Mouse (Mus musculus): ENCODE data around the gene Tbc1d22a. TPM values are rescaled to one million over a fixed set of nuclear protein-coding genes. Genes with fewer than 3 reads are reported as not detected.
A peak's percentile ranks its signal among the peaks of the same experiment; 100 is the strongest.
"Not testable (repeated sequence)": the region's sequence is repeated elsewhere in the genome, so short reads cannot be mapped to it uniquely, and the experiment has no call there.

Gene Tbc1d22a
- polyA plus RNA-seq, 1 experiment from 2014 or later: 9.6 TPM

DNA sequence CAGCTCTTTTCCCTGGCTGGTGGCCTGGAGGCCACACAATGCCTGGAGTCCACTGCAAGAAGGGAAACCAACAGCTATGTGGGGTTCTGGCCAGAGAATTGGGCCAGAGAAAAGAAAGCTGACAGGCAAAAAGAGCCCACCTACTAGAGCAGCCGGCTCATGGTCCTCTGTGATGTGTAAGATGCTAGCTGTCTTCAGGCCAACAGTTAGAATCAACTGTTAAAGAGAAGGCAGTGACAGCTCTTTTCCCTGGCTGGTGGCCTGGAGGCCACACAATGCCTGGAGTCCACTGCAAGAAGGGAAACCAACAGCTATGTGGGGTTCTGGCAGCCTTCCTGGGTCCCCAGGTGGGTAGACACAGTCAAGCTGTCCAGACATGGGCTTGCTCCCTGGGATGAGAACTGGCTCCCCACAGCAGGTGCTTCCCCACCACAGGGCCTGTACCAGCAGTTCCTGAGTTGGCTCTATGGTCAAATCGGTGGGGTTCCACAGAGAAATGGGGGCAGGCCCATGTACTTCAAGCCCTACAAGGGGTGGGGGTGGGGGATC is 36.5 kb upstream of the Tbc1d22a start:
- WGBS: 95% methylated on average over 2 of the region's 2 CpGs
- H3K27ac ChIP-seq (ENCODE audit: low read depth); DNase-seq (ENCODE audit: low spot score): not testable (repeated sequence)

DNA sequence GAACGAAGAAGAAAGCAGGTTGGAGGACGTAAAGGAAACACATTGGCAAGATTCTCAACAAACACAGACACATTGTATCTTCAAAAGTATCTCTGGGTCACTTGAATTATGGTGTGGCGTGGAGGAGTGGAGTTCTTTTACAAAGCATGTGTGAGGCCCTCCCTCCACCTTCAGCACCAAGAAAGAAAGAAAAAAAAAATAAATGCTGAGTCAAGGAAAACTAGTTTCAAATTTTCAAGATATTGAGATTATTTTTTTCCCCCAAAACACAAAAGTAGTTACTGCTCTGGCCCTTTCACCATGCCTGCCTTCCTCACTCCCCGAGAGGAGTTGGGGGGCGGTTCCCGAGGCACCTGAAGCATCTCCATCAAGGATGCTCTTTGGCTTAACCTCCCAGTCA is 35.7 kb upstream of the Tbc1d22a start:
- no peaks in the 10 kb centered on the region for H3K36me3 ChIP-seq (ENCODE audit: control insufficient read depth, insufficient read depth, low read length)
- H3K4me2 ChIP-seq (ENCODE audit: low read length): no peak overlapping the region
- WGBS: 85% methylated on average over 6 of the region's 6 CpGs

More for the DNA sequence above, 36.5 kb upstream of the Tbc1d22a start:
- not testable (repeated sequence) for H3K9ac ChIP-seq (ENCODE audit: low read length); H3K4me3 ChIP-seq (ENCODE audit: low read depth, low read length); H3K9me3 ChIP-seq (ENCODE audit: control insufficient read depth, low read length); H3K4me2 ChIP-seq (ENCODE audit: low read length); ATAC-seq (replicated peaks; ENCODE audit: low FRiP score, low TSS enrichment, low read depth); H3K36me3 ChIP-seq (ENCODE audit: control insufficient read depth, insufficient read depth, low read length); H3K27me3 ChIP-seq (replicated peaks; ENCODE audit: control insufficient read depth, insufficient read depth, low read length)
- H3K4me1 ChIP-seq (replicated peaks; ENCODE audit: control insufficient read depth, insufficient read depth, low read length): peaks cover 12% of the 10 kb centered on the region; the same call in 1 of the 2 replicates

DNA sequence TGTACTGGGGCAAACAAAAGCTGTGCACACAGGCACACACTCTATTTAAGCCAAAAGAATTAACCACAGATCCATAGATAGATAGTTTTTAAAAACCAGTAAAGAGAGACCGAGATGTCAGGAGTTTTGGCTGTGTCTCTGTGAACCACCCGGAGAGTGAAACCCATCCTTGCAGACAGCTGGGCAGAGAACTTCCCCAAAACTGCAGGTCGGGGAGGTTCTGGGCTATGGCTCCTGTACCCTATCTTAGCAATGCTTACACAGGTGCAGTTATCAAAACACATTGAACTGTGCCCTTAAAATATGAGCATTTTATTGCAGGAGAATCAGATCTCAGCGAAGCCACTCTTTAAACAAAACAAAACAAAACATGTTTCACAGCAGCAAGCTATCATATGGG is 33.8 kb upstream of the Tbc1d22a start:
- H3K36me3 ChIP-seq (ENCODE audit: control insufficient read depth, insufficient read depth, low read length): no peaks in the 10 kb centered on the region
- no peaks in the 10 kb centered on the region for H3K9me3 ChIP-seq (ENCODE audit: control insufficient read depth, low read length)
- WGBS: 76% methylated on average over 4 of the region's 4 CpGs
- ATAC-seq (replicated peaks; ENCODE audit: low FRiP score, low TSS enrichment, low read depth) (no peak), DNase-seq (ENCODE audit: low spot score) (no peak)
- no peak overlapping the region for H3K9ac ChIP-seq (ENCODE audit: low read length)
- H3K4me1 ChIP-seq (replicated peaks; ENCODE audit: control insufficient read depth, insufficient read depth, low read length): peaks cover 12% of the 10 kb centered on the region; the same call in 1 of the 2 replicates
- H3K27ac ChIP-seq (ENCODE audit: low read depth): no peak overlapping the region
- no peak overlapping the region for H3K4me2 ChIP-seq (ENCODE audit: low read length)
- no peaks in the 10 kb centered on the region for H3K27me3 ChIP-seq (replicated peaks; ENCODE audit: control insufficient read depth, insufficient read depth, low read length)
- no peak overlapping the region for H3K4me3 ChIP-seq (ENCODE audit: low read depth, low read length)

More for the DNA sequence above, 35.7 kb upstream of the Tbc1d22a start:
- Histone ChIP-seq H3K27me3 (replicated peaks; ENCODE audit: control insufficient read depth, insufficient read depth, low read length) (no peaks in the 10 kb centered on the region), H3K9ac (ENCODE audit: low read length) (no peak overlapping the region), H3K27ac (ENCODE audit: low read depth) (no peak overlapping the region), H3K4me3 (ENCODE audit: low read depth, low read length) (no peak overlapping the region), H3K9me3 (ENCODE audit: control insufficient read depth, low read length) (no peaks in the 10 kb centered on the region), H3K4me1 (replicated peaks; ENCODE audit: control insufficient read depth, insufficient read depth, low read length) (peaks cover 12% of the 10 kb centered on the region; the same call in 1 of the 2 replicates)
- no peak for ATAC-seq (replicated peaks; ENCODE audit: low FRiP score, low TSS enrichment, low read depth)
- DNase-seq (ENCODE audit: low spot score): no peak

DNA sequence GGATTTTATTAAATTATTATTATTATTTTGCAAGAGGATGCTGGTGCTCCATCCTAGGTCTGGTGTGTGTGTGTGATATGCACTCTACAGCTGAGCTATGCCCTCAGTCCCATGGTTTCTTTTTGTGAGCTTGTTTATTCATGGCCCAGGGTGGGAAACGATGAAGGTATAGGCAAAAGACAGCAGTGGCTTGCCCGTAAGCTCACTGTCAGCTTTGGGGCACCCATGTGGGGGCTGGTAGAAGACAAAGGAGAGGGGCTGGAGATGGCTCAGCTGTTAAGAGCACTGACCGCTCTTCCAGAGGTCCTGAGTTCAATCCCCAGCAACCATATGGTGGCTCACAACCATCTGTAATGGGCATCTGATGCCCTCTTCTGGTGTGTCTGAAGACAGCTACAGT is 32.9 kb upstream of the Tbc1d22a start:
- WGBS: 90% methylated on average over 3 of the region's 3 CpGs
- H3K9ac ChIP-seq (ENCODE audit: low read length): not testable (repeated sequence)

DNA sequence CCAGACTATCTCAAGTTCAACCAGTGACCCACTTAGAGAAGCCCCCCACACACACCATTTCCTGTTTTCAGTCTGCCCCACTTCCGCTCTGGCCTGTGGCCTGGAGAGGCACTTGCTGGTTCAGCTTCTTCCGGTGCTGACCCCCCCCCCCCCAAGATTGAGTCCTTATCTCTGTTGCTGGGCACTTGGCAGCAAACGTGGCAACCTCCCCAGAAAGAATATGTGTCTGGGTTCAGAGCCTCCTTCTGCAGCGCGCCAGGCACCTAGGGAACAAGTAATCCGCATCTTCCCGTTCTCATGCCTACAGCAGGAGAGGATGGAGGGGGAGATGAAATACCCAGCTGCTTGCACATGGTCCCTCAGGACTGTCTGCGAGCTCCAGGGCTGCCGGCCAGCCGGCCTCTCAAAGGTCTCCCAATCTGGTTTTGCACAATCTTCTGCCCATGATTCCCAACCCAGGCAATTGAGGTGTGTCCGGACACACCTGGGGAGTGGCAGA is 32.3 kb upstream of the Tbc1d22a start:
- H3K4me2 ChIP-seq (ENCODE audit: low read length): no peak overlapping the region

More for the DNA sequence above, 32.9 kb upstream of the Tbc1d22a start:
- H3K36me3 ChIP-seq (ENCODE audit: control insufficient read depth, insufficient read depth, low read length); H3K9me3 ChIP-seq (ENCODE audit: control insufficient read depth, low read length); ATAC-seq (replicated peaks; ENCODE audit: low FRiP score, low TSS enrichment, low read depth); H3K4me2 ChIP-seq (ENCODE audit: low read length); DNase-seq (ENCODE audit: low spot score); H3K27ac ChIP-seq (ENCODE audit: low read depth); H3K27me3 ChIP-seq (replicated peaks; ENCODE audit: control insufficient read depth, insufficient read depth, low read length); H3K4me3 ChIP-seq (ENCODE audit: low read depth, low read length): not testable (repeated sequence)
- peaks cover 16% of the 10 kb centered on the region; the same call in 1 of the 2 replicates for H3K4me1 ChIP-seq (replicated peaks; ENCODE audit: control insufficient read depth, insufficient read depth, low read length)

DNA sequence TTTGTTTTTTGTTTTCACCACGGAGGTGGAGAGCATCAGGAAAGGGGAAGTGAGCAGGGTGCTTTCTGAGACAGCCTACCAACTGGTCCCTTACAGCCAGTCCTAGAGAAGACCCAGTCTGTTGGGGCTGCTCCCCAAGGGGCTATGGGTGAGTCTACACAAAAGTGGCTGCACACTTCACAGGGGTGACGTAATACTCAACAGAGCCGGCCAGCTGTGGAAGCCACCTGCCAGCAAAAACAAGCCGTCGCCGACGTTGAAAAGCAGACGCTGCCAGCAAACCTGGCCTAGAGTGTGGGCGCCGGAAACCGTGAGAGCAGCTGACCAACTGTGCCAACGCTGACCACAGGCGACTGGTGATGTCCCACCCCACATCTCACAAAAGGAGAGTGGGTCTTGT is 31.6 kb upstream of the Tbc1d22a start:
- DNase-seq (ENCODE audit: low spot score) (no peak), ATAC-seq (replicated peaks; ENCODE audit: low FRiP score, low TSS enrichment, low read depth) (no peak)
- 0 out of 2 replicates have a peak overlapping the region, but pooled peaks have one; percentile 16 for H3K27ac ChIP-seq (ENCODE audit: low read depth)
- 62% methylated on average over 13 of the region's 13 CpGs for WGBS
- H3K9me3 ChIP-seq (ENCODE audit: control insufficient read depth, low read length): no peaks in the 10 kb centered on the region
- no peak overlapping the region for H3K4me3 ChIP-seq (ENCODE audit: low read depth, low read length)
- peaks cover 16% of the 10 kb centered on the region; the same call in 1 of the 2 replicates for H3K4me1 ChIP-seq (replicated peaks; ENCODE audit: control insufficient read depth, insufficient read depth, low read length)
- H3K27me3 ChIP-seq (replicated peaks; ENCODE audit: control insufficient read depth, insufficient read depth, low read length): no peaks in the 10 kb centered on the region
- H3K36me3 ChIP-seq (ENCODE audit: control insufficient read depth, insufficient read depth, low read length): no peaks in the 10 kb centered on the region
- H3K4me2 ChIP-seq (ENCODE audit: low read length): no peak overlapping the region
- no peak overlapping the region for H3K9ac ChIP-seq (ENCODE audit: low read length)

More for the DNA sequence above, 32.3 kb upstream of the Tbc1d22a start:
- Histone ChIP-seq H3K4me3 (ENCODE audit: low read depth, low read length) (no peak overlapping the region), H3K36me3 (ENCODE audit: control insufficient read depth, insufficient read depth, low read length) (no peaks in the 10 kb centered on the region), H3K4me1 (replicated peaks; ENCODE audit: control insufficient read depth, insufficient read depth, low read length) (peaks cover 16% of the 10 kb centered on the region; the same call in 1 of the 2 replicates), H3K9ac (ENCODE audit: low read length) (no peak overlapping the region), H3K27me3 (replicated peaks; ENCODE audit: control insufficient read depth, insufficient read depth, low read length) (no peaks in the 10 kb centered on the region), H3K27ac (ENCODE audit: low read depth) (0 out of 2 replicates have a peak overlapping the region, but pooled peaks have one; percentile 16), H3K9me3 (ENCODE audit: control insufficient read depth, low read length) (no peaks in the 10 kb centered on the region)
- DNase-seq (ENCODE audit: low spot score): no peak
- ATAC-seq (replicated peaks; ENCODE audit: low FRiP score, low TSS enrichment, low read depth): no peak
- 45% methylated on average over 11 of the region's 11 CpGs for WGBS

DNA sequence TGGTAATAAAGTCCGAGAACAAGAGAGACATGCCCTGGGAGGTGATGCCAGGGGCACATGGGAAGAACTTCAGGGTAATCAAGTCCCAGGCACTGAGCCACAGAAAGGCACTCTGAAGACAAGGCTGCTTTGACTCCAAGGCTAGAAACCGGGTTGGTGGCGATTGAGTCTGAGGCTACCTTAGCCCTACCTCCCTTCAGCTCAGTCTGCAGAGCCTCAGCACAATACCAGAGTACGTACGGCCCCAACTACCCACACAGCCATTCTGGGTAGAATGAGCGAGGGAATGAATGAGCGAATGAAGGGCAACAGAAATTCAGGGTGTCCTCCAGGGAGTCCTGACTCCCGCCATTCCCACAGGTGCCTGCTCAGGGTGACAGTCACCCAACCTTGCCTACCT is 30.8 kb upstream of the Tbc1d22a start:
- no peak overlapping the region for H3K27ac ChIP-seq (ENCODE audit: low read depth)
- no peaks in the 10 kb centered on the region for H3K9me3 ChIP-seq (ENCODE audit: control insufficient read depth, low read length)
- H3K36me3 ChIP-seq (ENCODE audit: control insufficient read depth, insufficient read depth, low read length): no peaks in the 10 kb centered on the region
- no peak overlapping the region for H3K4me3 ChIP-seq (ENCODE audit: low read depth, low read length)
- H3K4me1 ChIP-seq (replicated peaks; ENCODE audit: control insufficient read depth, insufficient read depth, low read length): peaks cover 18% of the 10 kb centered on the region; the same call in 1 of the 2 replicates
- no peak overlapping the region for H3K4me2 ChIP-seq (ENCODE audit: low read length)
- ATAC-seq (replicated peaks; ENCODE audit: low FRiP score, low TSS enrichment, low read depth) (no peak), DNase-seq (ENCODE audit: low spot score) (no peak)
- H3K27me3 ChIP-seq (replicated peaks; ENCODE audit: control insufficient read depth, insufficient read depth, low read length): no peaks in the 10 kb centered on the region
- WGBS: 94% methylated on average over 8 of the region's 8 CpGs
- H3K9ac ChIP-seq (ENCODE audit: low read length): no peak overlapping the region

DNA sequence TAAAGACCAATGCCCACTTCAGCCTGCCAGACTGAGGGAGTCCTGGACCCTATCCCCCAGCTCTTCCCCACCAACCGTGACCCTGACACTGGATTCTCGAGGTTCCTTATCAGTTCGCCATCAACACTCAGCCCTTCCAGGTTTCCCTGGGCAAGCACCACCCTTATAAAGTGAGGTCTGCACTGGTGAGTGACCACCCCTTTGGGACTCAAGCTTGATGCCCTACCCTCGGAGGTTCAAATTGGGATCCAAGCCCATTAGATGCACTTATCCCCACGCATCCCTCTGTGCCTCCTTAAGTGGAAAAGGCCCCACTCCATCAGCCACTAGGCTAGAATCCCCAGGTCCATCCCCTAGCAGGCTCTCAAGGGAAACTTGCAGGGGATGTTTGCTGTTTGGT is 30.2 kb upstream of the Tbc1d22a start:
- H3K4me1 ChIP-seq (replicated peaks; ENCODE audit: control insufficient read depth, insufficient read depth, low read length): peaks cover 20% of the 10 kb centered on the region; the same call in 1 of the 2 replicates
- 66% methylated on average over 5 of the region's 5 CpGs for WGBS
- H3K27me3 ChIP-seq (replicated peaks; ENCODE audit: control insufficient read depth, insufficient read depth, low read length): no peaks in the 10 kb centered on the region
- ATAC-seq (replicated peaks; ENCODE audit: low FRiP score, low TSS enrichment, low read depth) (no peak), DNase-seq (ENCODE audit: low spot score) (no peak)
- no peak overlapping the region for H3K27ac ChIP-seq (ENCODE audit: low read depth)
- H3K9ac ChIP-seq (ENCODE audit: low read length): no peak overlapping the region
- no peaks in the 10 kb centered on the region for H3K36me3 ChIP-seq (ENCODE audit: control insufficient read depth, insufficient read depth, low read length)
- H3K4me3 ChIP-seq (ENCODE audit: low read depth, low read length): no peak overlapping the region
- peak overlapping the region; percentile 80 for H3K4me2 ChIP-seq (ENCODE audit: low read length)
- H3K9me3 ChIP-seq (ENCODE audit: control insufficient read depth, low read length): no peaks in the 10 kb centered on the region
